Mouse (Mus musculus): ENCODE data around the gene Slc25a42. TPM values are rescaled to one million over a fixed set of nuclear protein-coding genes. Genes with fewer than 3 reads are reported as not detected.
A peak's percentile ranks its signal among the peaks of the same experiment; 100 is the strongest.

Slc25a42 gene
- polyA plus RNA-seq, 2 experiments: 4.1 to 23.6 TPM

DNA sequence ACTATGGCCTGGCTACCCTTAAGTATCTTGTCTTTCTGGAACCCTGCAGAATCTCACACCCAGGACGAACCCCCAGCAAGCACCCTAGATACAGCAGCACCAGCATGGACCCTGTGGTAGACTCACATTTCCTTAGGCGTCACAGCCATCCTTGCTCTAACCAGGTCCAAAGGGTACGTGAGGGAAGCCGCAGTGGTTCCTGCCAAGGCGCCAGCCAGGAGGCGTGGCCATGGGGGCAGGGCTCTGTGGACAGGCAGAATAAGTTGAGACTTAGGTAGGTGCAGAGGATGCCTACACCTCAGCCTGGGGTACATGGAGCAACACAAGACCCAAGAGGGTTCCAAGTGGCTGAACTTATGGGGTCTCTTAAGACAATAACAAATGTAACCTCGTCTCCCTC lies 23.4 kb downstream of the Slc25a42 start:
- Histone ChIP-seq H3K4me1 (ENCODE audit: control insufficient read depth, insufficient read depth, low read length) (no peaks in the 10 kb centered on the region), H3K9ac (ENCODE audit: low read depth, low read length, severe bottlenecking) (no peak overlapping the region), H3K9me3 (ENCODE audit: control insufficient read depth, low read length) (no peaks in the 10 kb centered on the region), H3K36me3 (ENCODE audit: control insufficient read depth, insufficient read depth, low read length) (peaks cover 4% of the 10 kb centered on the region; the same call in 1 of the 2 replicates), H3K4me2 (replicated peaks; ENCODE audit: low read depth, low read length, severe bottlenecking) (no peak overlapping the region), H3K27ac (replicated peaks; ENCODE audit: low read depth, low read length) (no peak overlapping the region), H3K4me3 (replicated peaks; ENCODE audit: low read length) (no peak overlapping the region), H3K27me3 (ENCODE audit: control insufficient read depth, insufficient read depth, low read length) (no peaks in the 10 kb centered on the region)
- no peak for DNase-seq (ENCODE audit: low spot score)
- WGBS: 59% methylated on average over 7 of the region's 7 CpGs
- no peak for ATAC-seq (ENCODE audit: low FRiP score, low read depth)
- no peak for TF ChIP-seq POLR2A (IDR thresholded peaks at IDR 0.05; ENCODE audit: borderline replicate concordance, extremely low read depth, insufficient read depth, insufficient read length)

- no peak overlapping the region for H3K9ac ChIP-seq (ENCODE audit: low read depth, low read length, severe bottlenecking)
- no peak overlapping the region for H3K4me2 ChIP-seq (replicated peaks; ENCODE audit: low read depth, low read length, severe bottlenecking)
- H3K27ac ChIP-seq (replicated peaks; ENCODE audit: low read depth, low read length): no peak overlapping the region
- no peak for TF ChIP-seq POLR2A (IDR thresholded peaks at IDR 0.05; ENCODE audit: borderline replicate concordance, extremely low read depth, insufficient read depth, insufficient read length)
- 89% methylated on average over 4 of the region's 4 CpGs for WGBS
- H3K36me3 ChIP-seq (ENCODE audit: control insufficient read depth, insufficient read depth, low read length): peaks cover 30% of the 10 kb centered on the region
- DNase-seq (ENCODE audit: low spot score) (no peak), ATAC-seq (ENCODE audit: low FRiP score, low read depth) (no peak)
- no peaks in the 10 kb centered on the region for H3K4me1 ChIP-seq (ENCODE audit: control insufficient read depth, insufficient read depth, low read length)
- no peaks in the 10 kb centered on the region for H3K9me3 ChIP-seq (ENCODE audit: control insufficient read depth, low read length)
- no peak overlapping the region for H3K4me3 ChIP-seq (replicated peaks; ENCODE audit: low read length)
- no peaks in the 10 kb centered on the region for H3K27me3 ChIP-seq (ENCODE audit: control insufficient read depth, insufficient read depth, low read length)
Observed at GRCm38 (mm10) chr8:70183194-70183593, 28.9 kb downstream of the Slc25a42 start.

- Histone ChIP-seq H3K9ac (ENCODE audit: low read depth, low read length, severe bottlenecking) (no peak overlapping the region), H3K36me3 (ENCODE audit: control insufficient read depth, insufficient read depth, low read length) (peaks cover 42% of the 10 kb centered on the region), H3K4me1 (ENCODE audit: control insufficient read depth, insufficient read depth, low read length) (no peaks in the 10 kb centered on the region), H3K9me3 (ENCODE audit: control insufficient read depth, low read length) (no peaks in the 10 kb centered on the region), H3K4me3 (replicated peaks; ENCODE audit: low read length) (no peak overlapping the region), H3K4me2 (replicated peaks; ENCODE audit: low read depth, low read length, severe bottlenecking) (no peak overlapping the region), H3K27me3 (ENCODE audit: control insufficient read depth, insufficient read depth, low read length) (no peaks in the 10 kb centered on the region), H3K27ac (replicated peaks; ENCODE audit: low read depth, low read length) (no peak overlapping the region)
- DNase-seq (ENCODE audit: low spot score) (no peak), ATAC-seq (ENCODE audit: low FRiP score, low read depth) (peak; percentile 41)
- 35% methylated on average over 2 of the region's 2 CpGs for WGBS
- TF ChIP-seq POLR2A (IDR thresholded peaks at IDR 0.05; ENCODE audit: borderline replicate concordance, extremely low read depth, insufficient read depth, insufficient read length): no peak
Observed at GRCm38 (mm10) chr8:70181903-70182252, 30.2 kb downstream of the Slc25a42 start.

DNA sequence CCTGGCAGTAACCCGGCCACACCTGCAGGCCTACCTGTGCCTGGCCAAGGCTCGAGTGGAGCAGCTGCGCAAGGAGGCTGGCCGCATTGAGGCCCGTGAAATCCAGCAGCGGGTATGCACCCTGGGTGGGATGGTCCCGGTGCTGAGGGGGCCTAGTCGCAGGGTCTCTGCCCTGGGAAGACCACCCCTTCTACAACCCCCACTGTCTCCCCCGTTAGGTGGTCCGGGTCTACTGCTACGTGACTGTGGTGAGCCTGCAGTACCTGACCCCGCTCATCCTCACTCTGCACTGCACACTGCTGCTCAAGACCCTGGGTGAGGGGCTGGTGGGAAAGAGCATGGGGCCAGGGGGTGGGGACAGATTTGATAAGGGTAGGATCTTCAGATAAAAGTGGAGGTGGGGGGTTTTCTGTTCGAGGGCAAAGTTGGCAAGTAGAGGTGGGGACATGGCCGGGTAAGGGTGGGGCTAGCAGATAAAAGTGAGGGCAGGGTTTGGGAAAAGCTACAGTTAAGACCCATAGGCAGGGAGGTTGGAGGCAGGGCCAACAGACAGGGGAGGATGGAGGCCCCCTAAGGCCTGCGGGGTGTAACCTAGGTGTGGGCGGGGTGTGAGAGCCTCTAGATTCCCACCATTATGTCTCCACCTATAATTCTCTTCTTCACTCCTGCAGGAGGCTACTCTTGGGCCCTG lies 30.7 kb downstream of the Slc25a42 start:
- H3K27ac ChIP-seq (replicated peaks; ENCODE audit: low read depth, low read length): no peak overlapping the region
- H3K27me3 ChIP-seq (ENCODE audit: control insufficient read depth, insufficient read depth, low read length): no peaks in the 10 kb centered on the region
- no peak overlapping the region for H3K4me3 ChIP-seq (replicated peaks; ENCODE audit: low read length)
- H3K36me3 ChIP-seq (ENCODE audit: control insufficient read depth, insufficient read depth, low read length): peaks cover 47% of the 10 kb centered on the region
- WGBS: 58% methylated on average over 16 of the region's 16 CpGs
- TF ChIP-seq POLR2A (IDR thresholded peaks at IDR 0.05; ENCODE audit: borderline replicate concordance, extremely low read depth, insufficient read depth, insufficient read length): no peak
- ATAC-seq (ENCODE audit: low FRiP score, low read depth) (no peak), DNase-seq (ENCODE audit: low spot score) (no peak)
- no peak overlapping the region for H3K4me2 ChIP-seq (replicated peaks; ENCODE audit: low read depth, low read length, severe bottlenecking)
- no peak overlapping the region for H3K9ac ChIP-seq (ENCODE audit: low read depth, low read length, severe bottlenecking)
- no peaks in the 10 kb centered on the region for H3K9me3 ChIP-seq (ENCODE audit: control insufficient read depth, low read length)
- H3K4me1 ChIP-seq (ENCODE audit: control insufficient read depth, insufficient read depth, low read length): no peaks in the 10 kb centered on the region

GRCm38 (mm10) chr8:70179082-70179481 lies 33.0 kb downstream of the Slc25a42 start:
- Histone ChIP-seq H3K4me2 (replicated peaks; ENCODE audit: low read depth, low read length, severe bottlenecking) (no peak overlapping the region), H3K27me3 (ENCODE audit: control insufficient read depth, insufficient read depth, low read length) (no peaks in the 10 kb centered on the region), H3K4me1 (ENCODE audit: control insufficient read depth, insufficient read depth, low read length) (no peaks in the 10 kb centered on the region), H3K9me3 (ENCODE audit: control insufficient read depth, low read length) (no peaks in the 10 kb centered on the region), H3K9ac (ENCODE audit: low read depth, low read length, severe bottlenecking) (no peak overlapping the region), H3K36me3 (ENCODE audit: control insufficient read depth, insufficient read depth, low read length) (peaks cover 47% of the 10 kb centered on the region), H3K4me3 (replicated peaks; ENCODE audit: low read length) (no peak overlapping the region), H3K27ac (replicated peaks; ENCODE audit: low read depth, low read length) (no peak overlapping the region)
- ATAC-seq (ENCODE audit: low FRiP score, low read depth) (no peak), DNase-seq (ENCODE audit: low spot score) (no peak)
- no peak for TF ChIP-seq POLR2A (IDR thresholded peaks at IDR 0.05; ENCODE audit: borderline replicate concordance, extremely low read depth, insufficient read depth, insufficient read length)
- WGBS: 97% methylated on average over 4 of the region's 4 CpGs
